Mouse (Mus musculus) T-helper 17 cell (primary cell): Measurements from ENCODE around the gene Vasn.

ENCODE experiments used
- in situ Hi-C, 2 experiments: fragments of 300-600 bp; cut with MboI, MseI; formaldehyde crosslinking; loops; 1 replicate in 1 of 2; 2 replicates in 1 of 2; pipeline ENCODE4 v1.15.1; 2025; ENCODE audit warnings: high pct_unique_total_duplicates in 2 of 2

Gene Vasn

DNA sequence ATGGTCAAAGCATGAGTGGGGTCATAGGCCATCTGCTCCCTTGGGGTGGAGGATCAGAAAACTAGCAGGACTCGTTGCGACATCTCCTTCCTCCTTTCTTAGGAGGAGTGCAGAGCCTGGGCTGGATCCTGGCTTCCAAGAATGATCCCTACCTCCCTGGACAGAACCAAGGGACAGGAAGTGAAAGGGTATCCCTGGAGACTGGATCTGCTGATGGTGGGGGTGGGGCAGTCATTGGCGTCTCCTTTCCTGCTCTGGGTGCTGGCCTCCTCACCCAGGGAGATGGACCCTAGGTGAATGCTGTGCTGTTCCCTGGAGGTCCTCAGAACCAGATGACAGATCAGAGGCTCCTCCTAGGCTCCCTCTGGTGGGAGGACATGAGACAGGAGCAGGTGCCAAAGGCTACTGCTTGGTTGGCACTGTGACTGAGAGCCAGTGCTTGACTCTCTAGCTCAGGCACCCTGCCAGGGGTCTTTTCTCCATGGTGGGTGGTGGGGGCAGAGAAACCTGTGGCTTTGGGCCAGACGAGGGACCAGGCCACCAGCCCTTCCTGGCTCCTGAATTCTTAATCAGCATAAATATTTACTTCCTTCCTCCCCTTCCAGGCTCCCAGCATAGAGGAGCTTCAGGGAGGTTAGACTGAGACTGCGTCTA lies 33.2 kb upstream of the Vasn start:
- in situ Hi-C loops = no loop called here

DNA sequence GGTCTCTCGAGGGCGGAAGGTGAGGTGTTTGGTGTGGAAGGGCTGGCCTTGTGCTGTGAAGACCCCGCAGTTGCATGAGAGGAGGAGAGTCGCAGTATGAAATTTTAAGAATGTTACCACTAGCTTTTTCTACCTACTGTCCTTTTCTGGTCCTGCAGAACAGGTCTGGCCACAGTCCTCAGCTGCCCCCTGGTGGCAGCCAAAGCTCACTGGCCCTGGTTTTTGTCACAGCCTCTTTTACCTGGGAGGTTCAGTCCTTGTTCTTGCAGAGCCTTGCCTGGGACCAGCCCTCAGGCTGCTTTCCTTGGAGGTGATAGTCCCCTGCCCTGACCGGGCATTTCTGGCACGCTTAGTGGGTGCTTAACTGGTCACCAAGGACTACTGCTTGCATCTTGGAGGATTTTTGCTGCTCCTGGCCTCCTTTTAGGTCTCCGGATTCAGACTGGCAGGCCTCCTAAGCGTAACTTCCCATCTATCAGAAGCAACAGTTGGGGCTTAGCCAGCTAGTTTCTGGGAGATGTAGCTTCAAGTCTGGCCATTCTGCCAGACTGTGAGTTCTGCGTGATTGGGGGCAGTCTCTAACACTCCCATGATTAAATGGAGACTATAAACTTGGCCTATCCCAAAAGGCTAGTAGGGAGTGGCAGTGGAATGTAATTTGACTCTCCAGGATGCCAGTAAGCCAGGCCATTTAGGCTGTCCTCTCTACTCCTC lies 31.8 kb upstream of the Vasn start:
- in situ Hi-C loops = no loop called here

DNA sequence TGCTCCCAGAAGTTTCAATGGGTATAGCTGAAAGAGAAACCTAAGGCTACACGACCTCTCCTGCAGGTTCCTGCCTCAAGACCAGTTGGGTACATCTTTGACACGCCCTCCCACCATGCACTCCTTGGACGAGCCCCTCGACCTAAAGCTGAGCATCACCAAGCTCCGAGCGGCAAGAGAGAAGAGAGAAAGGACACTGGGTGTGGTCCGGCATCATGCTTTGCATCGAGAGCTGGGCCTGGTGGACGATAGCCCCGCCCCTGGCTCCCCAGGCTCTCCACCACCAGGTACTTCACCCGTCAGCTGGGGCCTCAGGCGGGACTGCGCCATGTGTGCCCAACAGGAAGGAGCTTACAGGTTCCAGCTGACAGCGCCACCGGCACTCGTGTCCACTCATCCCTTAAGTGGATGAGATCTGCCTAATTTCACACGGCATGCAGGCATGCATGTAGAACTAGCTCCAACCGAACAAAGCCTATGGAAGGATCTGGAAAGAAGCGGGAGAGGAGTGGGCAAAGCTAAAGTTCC lies 31.1 kb upstream of the Vasn start:
- in situ Hi-C loops = no loop called here

DNA sequence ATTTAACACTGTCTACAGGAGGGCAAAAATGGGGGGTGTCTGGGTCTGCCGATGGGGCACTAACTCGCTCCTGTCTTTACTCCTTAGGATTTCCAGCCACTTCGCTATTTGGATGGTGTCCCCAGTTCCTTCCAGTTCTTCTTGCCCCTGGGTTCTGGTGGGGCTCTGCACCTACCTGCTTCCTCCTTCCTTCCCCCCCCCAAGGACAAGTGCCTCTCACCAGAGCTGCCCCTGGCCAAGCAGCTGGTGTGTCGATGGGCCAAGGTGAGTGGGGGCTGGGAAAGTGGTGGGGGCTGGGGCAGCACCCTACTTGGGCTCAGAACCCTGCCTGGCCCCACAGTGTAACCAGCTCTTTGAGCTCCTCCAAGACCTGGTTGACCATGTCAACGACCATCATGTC lies 28.5 kb upstream of the Vasn start:
- in situ Hi-C loops = loop anchor here (5.0 to 10.0 kb wide), 4 partner anchors 39 to 306 kb away; no protein-coding TSS in a partner anchor

DNA sequence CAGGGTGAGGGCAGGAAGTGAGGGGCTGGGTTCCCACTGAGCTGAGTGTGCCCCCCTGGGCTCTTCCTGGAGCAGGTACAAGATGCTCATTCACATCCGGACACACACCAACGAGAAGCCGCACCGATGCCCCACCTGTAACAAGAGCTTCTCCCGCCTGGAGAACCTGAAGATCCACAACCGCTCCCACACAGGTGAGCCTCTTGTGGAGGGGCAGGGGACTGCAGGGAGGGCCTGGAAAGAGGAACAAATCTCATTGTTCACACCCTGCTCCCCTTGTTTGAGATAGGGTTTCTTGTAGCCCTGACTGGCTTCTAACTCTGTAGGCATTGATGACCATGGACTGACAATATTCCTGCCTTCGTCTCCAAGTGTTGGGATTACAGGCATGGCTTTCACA lies 28.1 kb upstream of the Vasn start:
- in situ Hi-C loops = loop anchor here (5.0 to 10.0 kb wide), 4 partner anchors 39 to 307 kb away; no protein-coding TSS in a partner anchor

DNA sequence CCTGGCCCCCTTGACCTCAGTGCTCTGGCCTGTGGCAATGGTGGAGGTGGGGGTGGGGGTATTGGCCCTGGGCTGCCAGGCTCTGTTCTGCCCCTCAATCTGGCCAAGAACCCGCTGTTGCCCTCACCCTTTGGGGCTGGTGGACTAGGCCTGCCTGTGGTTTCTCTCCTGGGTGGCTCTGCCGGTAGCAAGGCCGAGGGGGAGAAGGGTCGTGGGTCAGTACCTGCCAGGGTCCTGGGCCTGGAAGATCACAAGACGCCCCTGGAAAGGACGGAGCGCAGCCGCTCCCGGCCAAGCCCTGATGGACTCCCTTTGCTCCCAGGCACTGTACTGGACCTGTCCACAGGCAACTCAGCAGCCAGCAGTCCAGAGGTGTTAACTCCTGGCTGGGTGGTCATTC lies 26.0 kb upstream of the Vasn start:
- in situ Hi-C loops = loop anchor here (5.0 to 10.0 kb wide), 4 partner anchors 41 to 309 kb away; no protein-coding TSS in a partner anchor

DNA sequence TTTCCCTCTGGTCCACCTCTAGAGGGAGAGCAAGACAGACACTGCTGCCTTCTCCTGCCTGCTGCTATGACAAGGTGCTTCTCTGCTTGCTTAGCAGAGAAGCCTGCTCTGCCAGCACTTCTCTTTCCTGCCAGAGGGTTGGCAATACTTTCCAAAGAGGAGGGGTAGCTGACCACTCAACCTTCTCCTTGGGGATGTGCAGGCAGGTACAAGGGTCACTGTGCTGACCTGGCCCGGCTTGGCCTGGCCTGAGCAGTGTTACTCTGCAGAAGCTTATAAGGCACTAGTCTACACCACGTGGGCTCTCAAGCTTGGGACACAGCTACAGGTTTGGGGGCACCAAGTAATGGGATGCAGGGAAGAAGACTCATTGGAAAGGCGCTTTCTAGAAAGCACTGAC lies 25.1 kb upstream of the Vasn start:
- in situ Hi-C loops = loop anchor here (5.0 to 10.0 kb wide), 4 partner anchors 42 to 310 kb away; no protein-coding TSS in a partner anchor

DNA sequence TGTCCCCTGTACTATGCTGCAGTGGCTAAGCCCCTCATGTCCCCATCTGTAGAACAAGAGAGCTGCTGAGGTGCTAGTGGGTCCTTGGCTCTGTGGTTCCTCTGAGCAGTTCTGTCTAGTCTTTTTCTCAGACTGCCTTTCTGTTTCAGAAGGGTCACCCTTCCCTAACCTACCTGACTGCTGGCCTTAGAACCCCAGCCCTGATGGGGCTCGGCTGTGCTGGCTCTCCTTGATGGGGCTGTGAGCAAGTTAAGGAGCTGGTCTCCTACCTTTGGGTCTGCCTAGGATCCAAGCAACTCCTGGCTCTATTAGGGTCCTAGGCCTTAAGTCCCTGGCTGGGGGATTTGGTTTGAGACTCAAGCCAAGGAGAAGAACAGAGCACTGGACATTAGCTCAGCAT lies 24.4 kb upstream of the Vasn start:
- in situ Hi-C loops = loop anchor here in 1 of 2 experiments (10.0 kb wide), 1 partner anchor 310 kb away; no protein-coding TSS in a partner anchor

DNA sequence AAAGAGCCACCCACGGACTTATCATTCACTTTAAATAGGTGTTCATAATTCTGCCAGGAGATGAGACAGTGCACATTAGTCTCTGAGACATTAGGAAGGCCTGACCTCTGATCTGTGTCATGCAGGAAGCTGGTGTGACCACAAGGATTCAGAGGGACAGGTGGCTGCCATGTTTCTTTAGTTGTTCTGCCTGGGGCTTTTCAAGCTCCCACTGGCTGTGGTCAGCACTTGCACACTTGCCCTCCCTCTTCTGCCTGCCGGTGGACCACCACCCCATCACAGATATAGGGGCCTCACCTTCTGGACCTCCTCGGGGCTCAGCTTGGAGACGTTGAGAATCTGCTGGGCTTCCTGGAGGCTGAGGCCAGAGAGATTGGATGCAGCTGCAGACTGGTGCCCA lies 22.9 kb upstream of the Vasn start:
- in situ Hi-C loops = loop anchor here in 1 of 2 experiments (10.0 kb wide), 1 partner anchor 312 kb away; no protein-coding TSS in a partner anchor

DNA sequence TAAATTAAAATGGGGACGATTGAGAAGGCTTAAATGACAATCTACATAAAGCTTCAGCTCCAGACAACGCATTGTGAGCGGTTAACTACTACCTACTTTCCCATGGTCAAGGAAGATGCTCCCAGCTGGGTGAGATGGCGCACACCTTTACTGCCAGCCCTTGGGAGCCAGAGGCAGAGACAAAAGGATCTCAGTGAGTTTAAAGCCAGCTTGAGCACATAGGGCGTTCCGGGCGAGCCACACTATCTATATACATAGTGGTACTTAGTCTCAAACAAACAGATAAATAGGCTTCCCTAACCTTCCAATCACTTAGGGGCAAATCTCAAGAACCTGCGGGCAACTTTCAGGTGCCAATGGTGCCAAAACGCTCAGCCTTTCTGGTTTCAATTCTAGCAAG lies 15.7 kb upstream of the Vasn start:
- in situ Hi-C loops = no loop called here

DNA sequence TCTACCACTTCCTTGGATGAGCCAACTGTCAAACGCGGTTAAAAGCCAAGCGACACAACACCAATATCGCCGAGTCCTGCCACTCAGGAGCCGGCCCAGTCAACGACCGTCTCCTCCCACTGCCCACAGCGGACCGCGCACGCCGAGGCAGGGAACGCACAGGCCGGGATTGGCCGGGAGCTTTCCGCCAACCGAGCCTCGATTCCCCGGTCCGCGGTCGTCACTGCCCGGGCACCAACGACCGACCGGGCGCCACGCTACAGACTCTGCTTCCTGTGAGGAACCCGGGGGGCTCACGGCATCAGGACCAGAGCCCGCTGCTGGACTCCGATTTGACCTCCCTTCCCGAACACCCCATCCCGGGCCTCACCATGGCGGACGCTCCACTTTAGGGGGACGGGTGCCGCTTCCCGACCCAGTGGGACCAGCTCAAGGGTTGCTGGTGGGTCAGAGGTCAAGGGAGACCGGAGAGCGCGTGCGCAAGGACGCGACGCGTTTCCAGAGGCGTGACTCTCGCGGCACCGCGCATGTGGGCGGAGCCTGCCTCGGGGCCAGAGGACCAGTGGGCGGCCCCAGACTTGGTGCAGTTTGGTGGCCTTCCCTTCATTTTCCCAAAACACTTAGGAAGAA lies 15.1 kb upstream of the Vasn start, which contains the start of gene Pam16:
Gene Pam16 (minus strand): TSS at position 508 of the 630 bp plus-strand sequence.
- in situ Hi-C loops = no loop called here

DNA sequence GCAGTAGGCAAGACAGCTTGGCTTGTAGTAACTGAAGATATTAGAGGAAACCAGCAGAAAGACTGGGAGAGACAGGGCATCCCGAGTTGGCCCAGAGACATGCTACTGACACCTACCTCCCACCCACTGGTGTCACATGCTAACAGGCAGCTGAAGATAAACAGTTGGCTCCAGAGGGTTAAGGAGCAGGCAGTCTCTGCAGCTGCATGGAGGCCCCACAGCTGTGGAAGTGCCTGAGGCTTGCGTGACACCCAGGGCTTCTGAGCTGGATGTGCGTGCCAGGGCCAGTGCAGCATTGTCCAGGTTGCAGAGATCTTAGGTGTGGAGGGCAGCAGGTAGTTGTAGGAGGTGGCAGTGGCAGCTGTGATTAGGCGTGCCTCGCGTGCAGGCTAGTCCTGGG lies 12.6 kb upstream of the Vasn start:
- in situ Hi-C loops = no loop called here

DNA sequence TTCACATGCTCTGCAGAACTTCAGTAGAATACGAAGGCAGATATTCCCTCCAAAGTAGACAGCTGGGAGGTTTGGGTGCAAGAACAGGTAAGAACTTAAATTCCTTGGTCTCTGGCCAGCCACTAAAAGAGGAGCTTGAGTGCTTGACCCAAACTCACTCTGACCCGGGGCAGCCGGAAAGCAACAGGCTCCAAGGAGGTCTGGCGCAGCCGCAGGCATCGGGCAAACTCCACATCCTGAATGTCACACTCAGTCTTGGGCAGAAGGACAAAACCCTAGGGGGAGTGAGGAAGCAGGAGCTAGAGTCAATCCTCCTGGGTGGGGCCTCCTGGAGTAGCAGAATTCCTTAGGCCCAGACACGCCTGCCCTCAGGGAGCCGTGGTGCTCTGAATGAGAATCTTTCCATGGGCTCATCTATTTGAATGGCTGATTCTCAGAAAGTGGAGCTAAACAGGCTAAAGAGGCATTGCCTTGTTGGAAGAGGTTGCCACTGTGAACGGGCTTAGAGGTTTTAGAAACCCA lies 10.8 kb upstream of the Vasn start:
- in situ Hi-C loops = no loop called here

DNA sequence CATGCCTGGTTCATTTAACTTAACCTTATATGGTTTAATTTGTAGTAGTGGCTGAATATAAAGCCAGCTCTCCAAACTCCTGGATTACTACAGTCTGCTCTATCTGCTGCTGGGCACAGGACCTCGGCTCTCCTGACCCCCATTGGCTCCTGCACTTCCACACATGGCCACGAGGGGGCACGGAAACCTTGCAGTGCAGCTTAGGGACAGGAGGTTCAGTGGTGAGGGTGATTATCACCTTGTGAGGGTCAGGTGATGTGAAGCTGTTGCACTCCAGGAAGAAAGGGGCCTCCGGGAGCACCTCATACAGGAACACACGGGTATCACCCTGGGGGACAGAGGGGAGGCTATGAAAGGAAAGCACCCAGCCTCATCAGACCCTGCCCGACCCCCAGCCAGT lies 9.8 kb upstream of the Vasn start:
- in situ Hi-C loops = loop anchor here in 1 of 2 experiments (5.0 kb wide), 1 partner anchor 42 kb away; no protein-coding TSS in a partner anchor

DNA sequence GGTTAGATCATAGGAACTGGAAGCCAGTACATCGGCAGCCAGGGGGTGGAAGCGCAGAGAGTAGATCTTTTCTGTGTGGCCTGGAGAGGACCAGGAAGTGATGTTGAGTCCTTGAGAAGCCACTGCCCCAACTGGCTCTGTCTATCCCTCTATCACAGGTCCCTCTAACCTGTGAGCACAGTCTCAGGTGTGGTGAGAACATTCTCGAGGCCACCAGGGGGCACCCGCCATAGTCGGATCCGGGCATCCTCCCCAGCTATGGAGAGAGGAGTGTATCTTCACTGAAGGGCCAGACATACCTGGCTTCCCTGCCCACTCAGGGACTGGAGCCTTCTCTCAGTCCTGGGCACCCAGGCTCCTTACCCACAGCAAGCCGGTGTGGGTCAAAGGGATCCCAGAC lies 7.7 kb upstream of the Vasn start:
- in situ Hi-C loops = loop anchor here in 1 of 2 experiments (5.0 kb wide), 1 partner anchor 40 kb away; no protein-coding TSS in a partner anchor

DNA sequence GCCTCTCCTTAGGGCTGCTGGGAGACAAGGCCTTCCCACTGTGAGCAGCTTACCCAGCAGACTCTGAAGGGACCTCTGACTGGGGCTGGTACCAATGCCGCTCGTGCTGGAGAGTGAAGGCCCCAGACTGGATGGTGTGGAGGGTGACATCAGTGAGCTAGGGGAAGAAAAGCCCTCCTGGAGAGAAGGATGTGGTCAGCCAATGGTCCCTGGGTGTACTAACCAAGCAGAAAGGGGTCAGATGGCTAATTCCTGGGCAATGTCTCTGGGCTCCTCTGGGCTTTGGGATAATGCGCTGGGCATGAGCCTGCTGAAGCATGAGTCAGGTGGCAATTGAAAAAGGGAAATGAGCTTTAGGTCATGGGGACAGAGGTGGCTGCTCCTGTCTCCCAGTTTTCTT lies 6.1 kb upstream of the Vasn start:
- in situ Hi-C loops = loop anchor here in 1 of 2 experiments (5.0 kb wide), 1 partner anchor 39 kb away; no protein-coding TSS in a partner anchor

DNA sequence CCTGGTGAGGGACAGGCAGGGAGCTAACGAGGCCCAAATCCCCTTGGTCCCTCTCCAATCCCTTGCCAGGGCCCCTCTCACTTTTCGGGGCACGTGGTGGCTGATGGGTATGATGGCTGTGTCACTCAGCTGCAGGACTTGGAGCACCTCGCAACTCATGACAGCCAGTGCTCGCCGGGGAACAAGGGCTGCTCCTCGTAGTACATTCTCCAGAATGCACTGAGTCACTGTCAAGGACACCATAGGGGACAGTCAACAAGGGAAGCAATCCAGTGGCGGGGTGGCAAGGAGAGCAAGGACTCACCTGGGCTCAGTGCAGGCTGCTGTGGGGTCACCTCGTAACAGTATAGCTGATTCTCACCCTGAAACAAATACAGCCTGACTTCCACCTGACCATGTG lies 5.1 kb upstream of the Vasn start:
- in situ Hi-C loops = loop anchor here in 1 of 2 experiments (5.0 kb wide), 1 partner anchor 38 kb away; no protein-coding TSS in a partner anchor

DNA sequence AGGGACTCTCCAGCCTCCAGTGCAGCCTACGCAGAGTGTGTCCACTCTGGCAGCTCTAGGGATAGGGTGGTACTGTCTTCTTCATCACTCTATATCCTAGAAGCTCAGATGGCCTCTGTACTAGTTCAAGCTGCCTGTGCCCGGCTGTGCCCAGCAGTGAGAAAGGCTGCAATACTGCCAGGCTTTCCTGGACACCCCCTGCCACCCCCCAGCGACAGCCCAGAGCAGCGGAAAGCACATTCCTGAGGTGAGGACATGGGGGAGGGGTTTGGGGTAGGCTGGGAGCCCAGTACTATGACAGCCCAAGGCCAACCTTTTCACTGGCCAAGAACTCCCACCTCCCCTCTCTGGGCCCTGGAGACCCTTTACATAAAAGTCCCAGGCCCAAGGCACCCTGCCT lies 4.0 kb upstream of the Vasn start:
- in situ Hi-C loops = no loop called here

DNA sequence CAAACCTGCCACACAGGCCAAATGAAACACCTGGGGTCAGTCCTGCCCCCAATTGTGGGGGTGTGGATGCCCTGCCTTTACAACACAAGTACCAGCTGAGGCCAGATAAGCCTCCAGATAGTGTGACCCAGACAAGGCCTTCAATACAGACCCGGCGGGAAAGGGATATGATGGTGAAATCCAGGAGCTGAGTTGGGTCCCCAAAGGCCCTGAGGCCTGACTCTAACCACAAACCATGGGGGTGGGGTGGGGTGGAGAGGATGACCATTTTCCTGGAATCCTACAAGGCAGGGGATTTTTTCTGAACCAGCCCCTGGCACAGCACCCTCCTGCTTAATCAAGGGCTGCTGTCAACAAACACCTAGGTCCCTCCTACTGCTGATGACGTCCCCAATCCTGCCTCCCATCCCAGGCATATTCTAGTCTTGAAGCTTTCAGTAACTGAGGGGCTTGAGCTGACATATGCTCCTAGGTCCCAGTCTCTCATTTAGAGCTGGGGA lies 800 bp upstream of the Vasn start:
- in situ Hi-C loops = no loop called here

DNA sequence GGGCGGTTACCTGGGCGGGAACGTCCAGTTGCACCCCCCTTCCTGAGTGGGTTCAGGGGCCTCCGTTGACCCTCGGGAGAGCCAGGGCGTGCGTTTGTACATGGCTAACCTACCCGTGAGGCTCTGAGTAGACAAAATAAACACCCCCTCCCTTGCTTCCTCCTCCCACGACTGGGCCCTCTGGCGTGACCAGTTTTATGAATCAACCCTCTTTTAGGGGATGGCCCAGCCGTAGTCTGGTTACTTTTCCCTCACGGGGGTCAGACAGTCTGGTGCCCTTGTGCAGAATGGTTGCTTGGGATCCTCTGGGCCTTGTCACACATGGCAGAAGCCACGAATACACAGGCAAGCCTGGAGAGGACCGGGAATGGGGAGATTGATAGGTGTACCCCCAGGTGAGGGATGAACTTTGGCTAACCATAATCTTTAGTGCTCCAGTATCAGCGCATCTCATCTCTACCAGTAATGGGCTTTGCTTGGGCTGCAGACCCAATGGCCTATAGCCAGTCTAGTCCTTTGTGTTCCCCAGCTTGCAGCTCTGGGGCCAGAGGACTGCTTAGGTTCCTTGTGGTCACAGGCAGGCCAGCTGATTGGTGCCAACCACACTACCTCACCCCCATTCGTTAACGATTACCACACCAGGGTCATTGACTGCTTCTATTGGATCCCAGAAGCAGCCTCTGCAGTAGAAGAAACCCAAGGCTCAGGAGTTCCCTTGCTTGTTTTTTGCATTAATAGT lies 695 bp downstream of the Vasn start:
- in situ Hi-C loops = no loop called here
